Mouse (Mus musculus): ENCODE data around the gene Slc12a3. TPM values are rescaled to one million over a fixed set of nuclear protein-coding genes. Genes with fewer than 3 reads are reported as not detected.
A peak's percentile ranks its signal among the peaks of the same experiment; 100 is the strongest.

Gene Slc12a3
- total and polyA plus RNA-seq, 3 experiments, result not detected

DNA sequence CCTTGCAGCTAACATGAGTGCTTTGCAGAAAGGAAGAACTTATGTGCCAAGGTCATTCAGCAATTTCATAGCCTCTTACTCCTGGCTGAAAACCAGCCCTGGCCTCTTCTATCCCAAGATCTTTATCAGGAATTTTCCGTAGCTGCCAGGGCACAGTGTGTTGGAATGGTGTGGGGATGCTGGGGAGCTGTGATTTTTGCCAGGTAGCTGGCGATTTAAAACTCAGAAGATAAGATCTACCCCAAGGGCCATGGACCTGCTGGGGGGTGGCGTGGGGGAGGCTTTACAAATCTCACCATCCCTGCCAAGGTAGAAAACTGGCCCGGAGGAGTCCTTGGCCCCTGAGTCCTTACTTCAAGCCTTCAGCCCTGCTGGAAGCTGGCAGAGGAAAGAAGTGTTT, 3.0 kb upstream of the Slc12a3 start:
- no peaks in the 10 kb centered on the region; a peak in 1 of 4 replicates for H3K27me3 ChIP-seq (ENCODE audit: control insufficient read depth in 1 of 2, insufficient read depth in 2 of 2, low read length in 2 of 2)
- no peak overlapping the region for H3K27ac ChIP-seq (ENCODE audit: control insufficient read depth, low read depth, low read length)
- no peak overlapping the region for H3K9ac ChIP-seq (ENCODE audit: control insufficient read depth, low read depth, low read length, poor library complexity, severe bottlenecking)
- DNase-seq (ENCODE audit: low read depth, low spot score), result no peak
- no peaks in the 10 kb centered on the region for H3K79me2 ChIP-seq (ENCODE audit: control insufficient read depth, insufficient read depth, low read length, poor library complexity)
- TF ChIP-seq JUND (IDR thresholded peaks at IDR 0.05; ENCODE audit: low read depth, low read length), result no peak
- TF ChIP-seq TCF12 (IDR thresholded peaks at IDR 0.05; ENCODE audit: low read depth, low read length), result no peak
- TF ChIP-seq EP300 (IDR thresholded peaks at IDR 0.05; ENCODE audit: low read depth in 1 of 2, low read length in 2 of 2), result no peak
- no peak for TF ChIP-seq MXI1 (IDR thresholded peaks at IDR 0.05; ENCODE audit: low read depth, low read length)
- TF ChIP-seq USF2 (IDR thresholded peaks at IDR 0.05; ENCODE audit: borderline replicate concordance in 1 of 2, insufficient read depth in 1 of 2, low read depth in 1 of 2, low read length in 2 of 2), result no peak
- no peak for TF ChIP-seq MEF2A (IDR thresholded peaks at IDR 0.05; ENCODE audit: extremely low read depth, insufficient replicate concordance, low read depth, low read length, poor library complexity, severe bottlenecking)
- no peak for TF ChIP-seq GABPA (IDR thresholded peaks at IDR 0.05; ENCODE audit: low read depth, low read length)
- no peak for TF ChIP-seq POLR2A (IDR thresholded peaks at IDR 0.05; ENCODE audit: control insufficient read depth in 1 of 2, insufficient read depth in 1 of 2, low read depth in 1 of 2, low read length in 2 of 2, poor library complexity in 1 of 2)
- no peak for TF ChIP-seq ETS1 (IDR thresholded peaks at IDR 0.05; ENCODE audit: low read depth, low read length)
- no peak for TF ChIP-seq ZC3H11A (IDR thresholded peaks at IDR 0.05; ENCODE audit: low read depth, low read length)
- TF ChIP-seq CTCF (IDR thresholded peaks at IDR 0.05 in 2 of 3, conservative IDR thresholded peaks at IDR 0.05 in 1 of 3; ENCODE audit: control insufficient read depth in 1 of 3, insufficient read depth in 1 of 3, low read depth in 2 of 3, low read length in 3 of 3, poor library complexity in 1 of 3, severe bottlenecking in 1 of 3), result no peak
- no peak for TF ChIP-seq NRF1 (IDR thresholded peaks at IDR 0.05; ENCODE audit: insufficient read depth, low read depth, low read length, poor library complexity, severe bottlenecking)
- no peak for TF ChIP-seq SIN3A (IDR thresholded peaks at IDR 0.05; ENCODE audit: low read length)
- no peak for TF ChIP-seq TBP (IDR thresholded peaks at IDR 0.05; ENCODE audit: low read depth, low read length)
- no peak for TF ChIP-seq ZKSCAN1 (IDR thresholded peaks at IDR 0.05; ENCODE audit: low read depth, low read length)
- TF ChIP-seq NELFE (IDR thresholded peaks at IDR 0.05; ENCODE audit: low read depth, low read length), result no peak
- TF ChIP-seq ZMIZ1 (IDR thresholded peaks at IDR 0.05; ENCODE audit: low read depth, low read length), result no peak
- TF ChIP-seq MYB (IDR thresholded peaks at IDR 0.05; ENCODE audit: low read depth, low read length), result no peak
- TF ChIP-seq TAL1 (IDR thresholded peaks at IDR 0.05; ENCODE audit: low read length), result no peak
- no peak overlapping the region for H3K4me3 ChIP-seq (ENCODE audit: control insufficient read depth in 1 of 2, insufficient read depth in 1 of 2, low read depth in 2 of 2, low read length in 2 of 2)
- H3K9me3 ChIP-seq (replicated peaks; ENCODE audit: insufficient read depth, low read length), result no peaks in the 10 kb centered on the region
- H3K36me3 ChIP-seq (ENCODE audit: control insufficient read depth in 1 of 2, insufficient read depth in 2 of 2, low read length in 2 of 2), result no peaks in the 10 kb centered on the region
- no peaks in the 10 kb centered on the region for H3K4me1 ChIP-seq (ENCODE audit: control insufficient read depth in 1 of 2, insufficient read depth in 2 of 2, low read length in 2 of 2)

GRCm38 (mm10) chr8:94330733-94331132, 1.7 kb downstream of the Slc12a3 start:
- DNase-seq (ENCODE audit: low read depth, low spot score), result peak; percentile 77
- no peaks in the 10 kb centered on the region for H3K9me3 ChIP-seq (replicated peaks; ENCODE audit: insufficient read depth, low read length)
- H3K36me3 ChIP-seq (ENCODE audit: control insufficient read depth in 1 of 2, insufficient read depth in 2 of 2, low read length in 2 of 2), result no peaks in the 10 kb centered on the region
- H3K4me3 ChIP-seq (ENCODE audit: control insufficient read depth in 1 of 2, insufficient read depth in 1 of 2, low read depth in 2 of 2, low read length in 2 of 2), result no peak overlapping the region
- peak; percentile 98 for TF ChIP-seq RAD21 (IDR thresholded peaks at IDR 0.05; ENCODE audit: low read depth, low read length)
- peak; percentile 86 for TF ChIP-seq SMC3 (IDR thresholded peaks at IDR 0.05; ENCODE audit: low read depth, low read length)
- peak; percentile 78 to 98 (median 95) for TF ChIP-seq CTCF (IDR thresholded peaks at IDR 0.05 in 2 of 3, conservative IDR thresholded peaks at IDR 0.05 in 1 of 3; ENCODE audit: control insufficient read depth in 1 of 3, insufficient read depth in 1 of 3, low read depth in 2 of 3, low read length in 3 of 3, poor library complexity in 1 of 3, severe bottlenecking in 1 of 3)
- no peak for TF ChIP-seq EP300 (IDR thresholded peaks at IDR 0.05; ENCODE audit: low read depth in 1 of 2, low read length in 2 of 2)
- TF ChIP-seq ZC3H11A (IDR thresholded peaks at IDR 0.05; ENCODE audit: low read depth, low read length), result peak; percentile 89
- no peak for TF ChIP-seq USF1 (IDR thresholded peaks at IDR 0.05; ENCODE audit: low read depth, low read length)
- no peaks in the 10 kb centered on the region for H3K79me2 ChIP-seq (ENCODE audit: control insufficient read depth, insufficient read depth, low read length, poor library complexity)
- H3K27me3 ChIP-seq (ENCODE audit: control insufficient read depth in 1 of 2, insufficient read depth in 2 of 2, low read length in 2 of 2), result peaks cover 0 to 4% of the 10 kb centered on the region in 2 experiments; a peak in 2 of 4 replicates
- no peak overlapping the region for H3K9ac ChIP-seq (ENCODE audit: control insufficient read depth, low read depth, low read length, poor library complexity, severe bottlenecking)
- H3K4me1 ChIP-seq (ENCODE audit: control insufficient read depth in 1 of 2, insufficient read depth in 2 of 2, low read length in 2 of 2), result no peaks in the 10 kb centered on the region
- no peak overlapping the region for H3K27ac ChIP-seq (ENCODE audit: control insufficient read depth, low read depth, low read length)
